Mouse (Mus musculus): Measurements from ENCODE around the gene Cpt1b. TPM values are rescaled to one million over a fixed set of nuclear protein-coding genes. Genes with fewer than 3 reads are reported as not detected.

Gene Cpt1b
- 1 to 10 TPM; 1.9 to 2.3 TPM for total RNA-seq (2021)
- long read RNA-seq, experiment 1, partial matches to known transcripts: 2 of 4 reads
- long read RNA-seq, experiment 1, other reads (novel, unspliced or antisense): 2 of 4 reads
- long read RNA-seq, experiment 2, partial matches to known transcripts: 0 of 1 reads
- long read RNA-seq, experiment 2, other reads (novel, unspliced or antisense): 0 of 1 reads

DNA sequence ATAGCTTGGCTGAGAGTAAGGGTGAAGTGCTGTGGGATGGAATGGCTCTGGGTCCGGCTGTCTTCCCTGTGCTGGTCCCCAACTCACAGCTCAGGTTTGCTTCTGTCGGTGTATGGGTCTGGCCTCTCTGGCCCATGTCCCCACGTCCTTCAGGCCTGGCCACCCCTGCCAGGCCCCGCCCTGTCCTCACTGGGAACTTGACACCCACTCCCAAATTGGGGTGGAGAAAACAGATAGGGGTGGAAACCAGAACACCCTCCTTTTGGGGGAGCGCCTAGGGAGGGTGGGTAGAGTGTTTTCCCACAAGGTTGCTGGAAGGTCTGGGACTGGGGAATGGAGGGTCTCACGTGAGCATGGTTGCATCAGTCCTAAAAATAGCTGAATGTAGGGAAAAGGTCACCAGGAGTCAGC lies at the start of gene Cpt1b:
Gene Cpt1b (minus strand): TSS at position 153 of the 411 bp plus-strand sequence.
- no peak for DNase-seq (ENCODE audit: low spot score in 2 of 2)

DNA sequence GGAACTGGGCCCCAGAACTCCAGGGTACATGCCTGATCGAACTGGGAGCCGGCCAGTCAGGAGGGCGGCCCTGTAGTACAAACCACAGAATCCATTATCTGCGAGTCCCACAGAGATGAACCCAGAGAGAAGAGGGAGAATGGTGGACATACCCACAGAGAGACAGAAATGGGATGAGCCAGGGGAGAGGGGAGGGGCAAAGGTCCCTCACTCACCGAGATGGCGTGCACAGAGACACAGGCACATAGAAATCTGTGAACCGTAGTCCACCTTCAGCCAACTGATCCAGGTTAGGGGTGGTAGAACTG lies 49.6 kb upstream of the Cpt1b start:
- no peak for DNase-seq (ENCODE audit: low spot score in 2 of 2)

DNA sequence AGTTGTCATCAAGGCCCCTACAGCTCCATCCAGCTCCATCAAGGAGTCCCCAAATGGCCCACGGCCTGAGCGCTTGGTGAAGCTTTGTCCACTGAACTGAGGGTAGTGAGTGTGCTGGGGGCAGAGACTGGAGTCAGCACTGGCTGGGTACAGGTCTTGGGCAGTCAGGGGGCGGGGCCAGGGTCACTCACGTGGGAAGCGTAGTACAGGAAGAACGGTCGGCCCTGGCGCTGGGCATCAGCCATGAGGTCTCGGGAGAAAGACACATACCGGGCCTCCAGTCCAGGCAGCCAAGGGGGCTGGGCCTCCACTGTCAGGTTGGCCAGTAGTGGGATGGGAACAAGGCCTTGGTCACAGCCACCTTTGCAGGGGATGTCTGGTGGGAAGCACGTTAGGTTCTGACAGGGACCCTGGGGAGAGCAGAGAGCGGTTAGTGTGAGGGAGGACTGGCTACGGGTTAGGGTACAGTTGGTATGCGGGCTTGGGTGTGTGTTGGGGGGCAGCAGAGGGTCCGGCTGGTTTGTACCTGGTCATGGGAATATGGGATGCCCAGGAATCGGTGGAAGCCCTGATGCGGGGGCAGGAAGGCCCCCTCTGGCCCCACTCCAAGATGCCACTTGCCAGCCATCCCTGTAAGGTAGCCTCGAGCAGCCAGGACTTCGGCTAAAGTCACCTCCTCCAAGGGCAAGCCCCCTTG lies 49.1 kb upstream of the Cpt1b start:
- DNase-seq (ENCODE audit: low spot score in 2 of 2): no peak

DNA sequence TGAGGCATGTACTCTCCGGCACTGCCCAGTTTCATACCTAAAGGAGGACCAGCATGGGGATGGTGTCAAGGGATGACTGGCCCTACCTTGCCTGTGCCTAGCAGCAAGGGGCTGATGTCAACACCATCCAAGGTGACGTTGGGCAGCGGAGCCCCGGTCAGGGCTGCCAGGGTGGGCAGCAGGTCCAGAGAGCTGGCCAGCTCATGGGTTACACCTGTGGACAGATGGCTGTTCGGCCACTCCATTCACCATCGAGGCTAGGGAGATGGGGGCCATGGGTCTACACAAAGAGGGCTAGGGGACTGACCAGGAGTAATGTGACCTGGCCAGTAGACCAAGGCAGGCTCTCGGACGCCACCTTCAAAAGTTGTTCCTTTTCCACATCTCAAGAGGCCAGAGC lies 48.3 kb upstream of the Cpt1b start:
- no peak for DNase-seq (ENCODE audit: low spot score in 2 of 2)

DNA sequence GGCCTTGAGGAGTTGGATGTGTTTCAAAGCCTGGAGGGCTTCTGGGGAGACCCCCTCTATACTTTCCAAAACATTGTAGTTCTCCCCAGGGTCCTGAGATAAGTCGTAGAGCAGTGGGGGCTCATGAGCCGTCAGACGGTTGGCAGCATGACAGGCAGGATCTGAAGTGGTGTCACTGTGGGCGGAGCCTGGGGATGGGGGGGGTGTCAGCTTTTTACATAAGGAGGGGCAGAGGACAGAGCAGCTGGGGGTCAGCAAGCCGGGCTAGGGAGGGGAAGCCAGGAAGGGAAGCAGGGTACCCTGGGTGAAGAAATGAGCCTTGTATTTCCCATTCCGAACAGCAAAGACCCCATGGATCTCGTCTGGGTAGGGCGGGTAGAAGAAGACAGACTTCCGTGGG lies 47.7 kb upstream of the Cpt1b start:
- no peak for DNase-seq (ENCODE audit: low spot score in 2 of 2)

DNA sequence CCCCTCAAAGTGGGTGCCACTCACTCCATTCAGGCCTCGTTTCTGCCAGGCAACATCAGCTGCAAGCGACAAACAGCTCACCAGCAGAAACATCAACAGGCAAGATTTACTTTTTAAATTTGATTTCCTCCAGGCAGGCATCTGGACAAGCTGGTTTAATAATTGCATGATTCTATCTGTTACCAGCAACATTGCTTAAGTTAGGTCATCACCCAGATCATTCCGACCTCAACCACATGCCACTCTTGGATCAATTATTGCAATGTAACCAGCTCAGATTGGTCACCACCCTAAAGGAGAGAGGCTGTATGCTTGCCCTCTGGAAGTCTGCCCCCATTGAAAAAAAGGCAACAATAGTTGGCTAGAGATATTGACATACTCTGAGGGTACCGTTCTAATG lies 45.8 kb upstream of the Cpt1b start:
- no peak for DNase-seq (ENCODE audit: low spot score in 2 of 2)

DNA sequence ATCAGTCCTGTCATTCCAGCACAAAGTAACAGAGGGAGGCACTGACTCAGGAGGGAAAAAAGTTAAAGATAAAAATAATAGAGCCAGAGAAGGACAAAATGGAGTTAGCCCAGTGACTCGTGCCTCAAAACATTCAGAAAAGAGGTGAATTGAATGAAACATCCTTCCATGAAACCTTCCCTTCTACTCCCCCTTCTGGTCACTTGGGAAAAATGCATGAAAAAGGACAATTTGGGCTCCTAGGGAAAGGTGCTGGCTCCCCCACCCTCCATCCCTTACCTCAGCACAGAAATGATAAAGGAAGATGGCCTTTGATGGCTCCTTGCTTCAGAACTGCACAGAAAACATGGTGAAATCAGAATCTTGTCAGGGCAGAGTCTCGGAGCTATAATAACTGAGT lies 42.9 kb upstream of the Cpt1b start:
- no peak for DNase-seq (ENCODE audit: low spot score in 2 of 2)

DNA sequence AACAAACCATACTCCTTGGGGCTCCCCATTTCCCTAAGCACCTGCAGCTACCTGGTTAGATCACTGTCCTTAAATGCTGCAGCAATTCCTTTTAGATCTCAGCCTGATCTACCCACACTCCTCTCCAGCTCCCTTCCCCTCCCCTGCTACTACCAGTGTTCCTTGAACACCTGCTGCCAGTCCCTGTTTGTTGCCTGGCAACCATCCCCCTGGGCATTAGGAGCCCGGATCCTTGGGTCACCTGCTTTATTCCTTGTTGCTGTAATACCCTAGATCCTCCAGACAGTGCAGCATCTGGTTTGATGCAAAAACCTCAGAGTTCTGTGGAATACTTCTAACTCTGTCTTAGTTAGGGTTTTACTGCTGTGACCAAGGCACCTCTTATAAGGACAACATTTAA lies 39.4 kb upstream of the Cpt1b start:
- no peak for DNase-seq (ENCODE audit: low spot score in 2 of 2)

DNA sequence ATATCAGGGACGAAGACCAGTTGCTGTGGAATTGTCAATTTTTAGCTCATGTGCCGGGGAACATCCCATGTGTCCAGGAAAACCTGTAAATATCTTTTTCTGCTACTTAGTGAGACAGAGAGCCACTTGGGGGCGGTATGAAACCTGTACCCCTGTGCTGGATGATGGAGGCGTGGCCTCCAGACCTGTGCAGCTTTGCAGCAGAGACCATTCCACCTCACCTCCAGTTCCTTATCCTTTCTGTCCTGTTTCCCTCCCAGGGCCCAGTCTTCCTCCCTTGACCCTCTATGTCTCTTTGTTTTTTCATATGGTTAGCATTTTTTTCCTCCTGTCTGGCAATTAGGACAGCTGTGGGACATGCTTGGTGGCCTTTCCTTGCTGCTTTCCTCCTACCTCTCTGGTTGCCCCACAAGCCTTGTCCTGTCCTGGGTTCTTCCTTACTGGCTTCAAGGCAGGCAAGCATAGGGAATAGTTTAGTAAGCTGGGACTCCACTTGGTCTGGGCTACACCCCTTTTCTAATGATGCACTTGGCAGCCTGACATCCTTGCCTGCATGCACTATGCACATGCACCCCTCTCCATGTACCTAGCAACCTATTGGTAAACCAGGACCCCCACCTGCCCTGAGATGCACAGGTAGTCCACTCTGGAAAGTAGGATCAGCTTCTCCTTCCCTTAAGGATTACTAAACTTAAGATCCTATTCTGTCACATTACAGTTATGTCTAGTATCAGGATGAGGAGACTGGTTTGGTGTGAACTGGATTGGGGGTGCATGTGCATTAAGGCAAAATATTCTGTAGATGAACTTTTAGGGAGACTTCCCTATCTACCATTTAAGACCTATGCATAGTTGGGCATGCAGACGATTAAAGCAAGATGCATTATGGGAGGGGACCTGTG lies 37.9 kb upstream of the Cpt1b start:
- DNase-seq (ENCODE audit: low spot score in 2 of 2): no peak

DNA sequence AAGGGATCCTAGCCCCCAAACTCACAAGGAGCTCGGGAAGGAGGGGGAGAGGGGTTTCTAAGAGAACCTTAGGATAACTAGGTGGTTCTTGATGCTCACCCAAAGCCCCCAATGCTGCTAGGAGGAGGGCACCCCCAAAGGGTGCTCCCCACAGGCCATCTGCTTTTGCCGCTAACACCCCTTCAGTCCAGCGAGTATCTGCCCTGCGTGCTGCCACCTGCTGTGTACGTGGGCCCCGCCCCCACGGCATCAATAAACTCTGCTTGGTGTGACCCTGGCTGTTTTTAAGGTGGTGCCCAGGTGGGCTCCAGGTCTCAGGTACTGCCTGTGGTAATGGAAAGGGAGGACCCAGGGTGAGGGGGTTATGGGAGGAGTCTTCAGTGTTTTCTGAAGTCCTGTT lies 36.5 kb upstream of the Cpt1b start:
- DNase-seq (ENCODE audit: low spot score in 2 of 2): no peak

DNA sequence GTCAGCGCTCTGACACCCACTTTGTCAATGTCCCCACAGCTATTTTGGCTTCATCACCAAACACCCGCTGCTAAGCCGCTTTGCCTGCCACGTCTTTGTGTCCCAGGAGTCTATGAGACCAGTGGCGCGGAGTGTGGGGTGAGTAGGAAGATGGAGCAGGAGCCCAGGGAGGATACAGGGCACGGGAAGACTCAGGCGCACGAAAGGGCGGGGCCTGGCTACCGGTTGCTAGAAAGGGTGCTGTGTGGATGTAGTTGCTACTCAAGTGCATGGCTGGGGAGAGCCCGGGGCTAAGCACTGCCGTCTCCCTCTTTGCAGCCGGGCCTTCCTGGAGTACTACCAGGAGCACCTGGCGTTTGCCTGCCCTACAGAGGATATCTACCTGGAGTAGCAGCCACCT lies 35.7 kb upstream of the Cpt1b start:
- DNase-seq (ENCODE audit: low spot score in 2 of 2): no peak

DNA sequence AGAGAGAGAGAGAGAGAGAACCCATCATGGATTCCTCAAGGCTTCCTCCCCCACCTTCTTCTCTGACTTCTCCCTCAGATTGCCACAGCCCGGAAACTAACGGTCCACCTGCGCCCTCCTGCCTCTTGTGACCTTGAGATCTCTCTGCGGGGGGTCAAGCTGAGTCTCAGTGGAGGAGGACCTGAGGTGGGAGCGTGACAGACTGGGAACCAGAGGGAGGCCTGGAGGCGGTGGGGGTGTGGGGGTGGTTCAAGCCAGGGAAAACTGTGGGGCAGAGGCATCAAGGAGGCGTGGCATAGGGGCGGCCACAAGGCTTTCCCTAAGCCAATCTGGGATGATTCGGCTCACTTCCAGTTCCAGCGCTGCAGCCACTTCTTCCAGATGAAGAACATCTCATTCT lies 34.6 kb upstream of the Cpt1b start:
- DNase-seq (ENCODE audit: low spot score in 2 of 2): no peak

DNA sequence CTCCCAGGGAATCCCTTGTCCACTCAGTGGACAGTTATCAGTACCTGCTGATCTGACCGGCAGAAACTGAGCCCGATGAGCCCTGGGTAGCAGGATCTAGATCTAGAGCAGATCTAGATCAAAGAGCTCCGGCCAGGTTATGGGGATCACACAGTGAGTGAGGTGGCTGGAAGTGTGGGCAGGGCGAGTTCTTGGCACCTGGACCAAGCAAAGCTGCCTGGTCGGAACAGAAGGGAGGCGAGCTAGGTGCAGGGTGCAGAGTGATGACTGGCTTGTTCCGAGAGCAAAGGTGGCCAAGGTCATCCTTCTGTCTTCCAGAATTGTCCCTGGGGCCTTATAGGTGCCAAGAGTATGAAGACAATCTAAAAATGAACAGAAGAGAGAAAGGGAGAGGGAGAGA lies 34.2 kb upstream of the Cpt1b start:
- no peak for DNase-seq (ENCODE audit: low spot score in 2 of 2)

DNA sequence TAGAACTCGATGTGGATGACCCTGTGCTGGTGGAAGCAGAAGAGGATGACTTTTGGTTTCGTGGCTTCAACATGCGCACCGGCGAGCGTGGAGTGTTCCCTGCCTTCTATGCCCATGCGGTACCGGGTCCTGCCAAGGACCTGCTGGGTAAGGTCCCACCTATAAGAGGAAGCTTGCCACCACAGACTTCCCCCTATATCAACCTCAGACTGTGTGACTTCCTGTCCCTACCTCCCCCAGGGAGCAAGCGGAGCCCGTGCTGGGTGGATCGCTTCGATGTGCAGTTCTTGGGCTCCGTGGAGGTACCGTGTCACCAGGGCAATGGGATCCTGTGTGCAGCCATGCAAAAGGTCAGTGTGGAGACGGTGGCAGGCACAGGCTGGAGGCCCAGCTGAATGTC lies 33.3 kb upstream of the Cpt1b start:
- no peak for DNase-seq (ENCODE audit: low spot score in 2 of 2)

DNA sequence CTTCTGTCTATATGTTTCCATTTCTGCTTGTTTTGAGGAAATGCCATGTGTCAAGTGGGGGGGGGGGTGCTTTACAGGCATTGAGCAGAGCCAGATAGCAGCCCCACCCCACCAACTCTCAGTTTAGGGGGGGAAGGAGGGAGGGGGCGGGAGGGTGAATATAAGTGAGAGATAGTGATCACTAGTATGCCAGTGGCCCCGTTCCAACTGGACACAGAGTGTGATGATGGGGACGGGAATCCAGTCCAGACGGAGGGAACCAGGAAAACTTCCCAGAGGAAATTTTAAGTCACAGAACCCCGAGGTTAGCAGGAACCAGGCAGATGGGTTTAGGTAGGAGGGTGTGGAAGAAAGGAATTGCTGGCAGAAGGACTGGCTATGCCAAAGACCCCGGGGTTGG lies 30.0 kb upstream of the Cpt1b start:
- DNase-seq (ENCODE audit: low spot score in 2 of 2): no peak

DNA sequence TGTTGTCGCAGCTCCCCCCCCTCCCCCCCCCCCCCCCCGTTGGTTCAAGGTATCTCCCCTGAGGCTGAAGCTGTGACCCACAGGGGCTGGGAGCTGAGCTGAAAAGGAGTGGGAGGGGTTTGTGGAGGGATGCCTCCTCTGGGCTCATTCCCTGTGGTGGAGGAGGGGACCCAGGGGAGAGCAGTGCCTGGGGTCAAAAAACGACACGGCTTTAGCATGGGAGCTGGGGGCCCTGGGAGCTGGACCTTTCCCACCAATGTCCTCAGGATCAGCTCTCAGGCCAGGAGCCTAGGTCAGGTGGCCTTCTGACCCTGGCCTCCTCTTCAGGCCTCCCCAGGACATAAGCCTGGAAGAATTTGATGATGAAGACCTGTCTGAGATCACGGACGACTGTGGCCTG lies 29.2 kb upstream of the Cpt1b start:
- no peak for DNase-seq (ENCODE audit: low spot score in 2 of 2)

DNA sequence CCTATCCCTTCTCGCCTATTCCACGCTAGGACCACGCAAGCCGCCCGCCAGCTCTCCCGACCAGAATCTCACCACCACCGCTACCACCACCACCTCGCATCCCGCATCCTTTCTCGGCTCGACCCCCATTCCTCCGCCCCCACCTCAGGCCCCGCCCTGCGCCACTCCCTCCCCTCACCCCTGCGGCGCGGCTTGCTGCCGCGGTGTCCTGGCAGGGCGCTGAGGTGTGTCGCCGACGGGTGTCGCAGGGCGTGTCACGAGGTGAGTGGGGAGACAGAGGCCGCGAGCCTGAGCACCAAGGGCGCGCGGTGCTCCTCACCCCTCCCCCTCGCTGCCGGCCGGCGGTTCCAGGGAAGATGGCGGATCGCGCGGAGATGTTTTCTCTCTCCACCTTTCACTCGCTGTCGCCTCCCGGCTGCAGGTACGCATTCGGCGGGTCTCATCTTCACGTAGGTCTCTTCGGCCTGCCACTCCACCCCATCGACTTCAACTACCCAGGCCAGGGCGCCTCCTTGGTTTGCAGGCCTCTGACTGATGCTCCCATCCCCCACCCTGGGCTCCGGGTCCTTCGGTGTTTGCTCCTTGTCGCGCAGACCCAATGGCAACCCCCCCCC lies 28.3 kb upstream of the Cpt1b start, which contains the start of gene Mapk8ip2:
Gene Mapk8ip2 (plus strand): TSS at position 49 of the 614 bp plus-strand sequence.
- DNase-seq (ENCODE audit: low spot score in 2 of 2): peak; percentile 59 to 71

DNA sequence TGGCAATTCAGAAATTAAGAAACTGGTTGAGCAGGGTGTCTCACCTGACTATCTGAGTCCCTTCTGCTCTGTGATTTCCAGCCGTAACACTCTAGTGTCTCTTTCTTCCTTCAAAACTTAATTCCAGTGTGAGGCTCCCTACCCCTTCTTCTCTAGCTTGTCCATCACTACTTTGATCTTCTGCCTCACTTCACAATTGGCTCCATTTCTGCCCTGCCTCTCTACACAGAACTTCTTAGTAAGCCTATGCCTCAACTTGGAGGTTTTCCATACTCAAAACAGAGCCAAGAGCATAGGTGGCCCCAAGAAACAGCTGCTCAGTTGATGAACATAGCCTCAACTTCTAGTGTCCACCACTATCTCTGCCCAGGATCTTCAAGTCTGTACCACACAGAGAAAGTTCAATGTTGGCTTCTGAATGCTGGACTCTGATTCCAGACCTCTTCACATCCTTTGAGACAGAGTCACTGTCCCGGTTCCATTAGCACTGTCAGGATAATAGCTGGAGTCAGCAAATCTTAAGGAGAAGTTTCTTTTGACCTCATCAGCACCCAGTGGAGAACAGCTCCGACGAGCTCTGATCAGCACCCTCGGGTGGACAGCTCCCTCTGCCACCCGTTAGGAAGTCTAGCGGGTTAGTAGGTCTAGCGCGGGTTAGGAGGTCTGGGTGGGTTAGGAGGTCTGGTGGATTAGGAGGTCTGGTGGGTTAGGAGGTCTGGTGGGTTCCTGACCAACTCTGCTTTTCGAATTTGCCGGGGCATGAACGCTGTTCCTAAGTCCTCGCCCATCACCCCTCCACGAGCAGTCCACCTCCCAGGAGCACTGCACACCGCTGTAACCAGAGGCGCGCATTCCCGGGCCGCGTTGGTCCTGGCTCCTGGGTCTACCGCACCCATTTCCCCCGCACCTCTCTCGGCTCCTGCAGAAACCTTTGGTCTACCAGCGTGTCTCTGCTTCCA lies 27.5 kb upstream of the Cpt1b start:
- peak in 1 of 2 experiments; percentile 57 for DNase-seq (ENCODE audit: low spot score in 2 of 2)

DNA sequence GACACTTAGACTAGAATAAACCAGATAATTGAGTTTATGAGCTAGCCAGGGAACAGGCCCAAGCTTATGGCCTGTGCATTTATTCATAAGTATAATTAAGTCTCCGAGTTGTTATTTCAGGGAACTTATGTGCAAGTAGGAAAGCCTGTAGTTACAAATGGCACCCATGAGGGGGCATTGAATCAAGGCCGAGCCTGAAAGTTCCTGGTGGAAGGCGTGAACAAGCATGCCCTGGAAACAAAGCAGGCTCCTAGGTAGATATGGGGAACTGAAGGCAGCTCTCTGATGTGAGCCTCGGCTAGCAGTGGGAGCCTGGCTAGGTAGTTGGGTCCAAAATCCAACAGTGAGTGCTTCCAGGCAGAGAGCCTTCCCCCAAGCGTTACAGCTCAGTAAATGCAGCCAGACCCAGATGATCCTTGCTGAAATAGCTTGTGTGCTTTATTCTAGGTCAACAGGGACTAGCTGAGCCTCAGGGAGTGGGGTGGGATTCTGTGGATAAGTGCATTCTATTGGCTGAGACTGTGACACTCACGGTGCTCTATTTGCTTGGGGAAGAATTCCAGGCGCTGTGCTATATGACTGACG lies 16.9 kb upstream of the Cpt1b start:
- DNase-seq (ENCODE audit: low spot score in 2 of 2): no peak

DNA sequence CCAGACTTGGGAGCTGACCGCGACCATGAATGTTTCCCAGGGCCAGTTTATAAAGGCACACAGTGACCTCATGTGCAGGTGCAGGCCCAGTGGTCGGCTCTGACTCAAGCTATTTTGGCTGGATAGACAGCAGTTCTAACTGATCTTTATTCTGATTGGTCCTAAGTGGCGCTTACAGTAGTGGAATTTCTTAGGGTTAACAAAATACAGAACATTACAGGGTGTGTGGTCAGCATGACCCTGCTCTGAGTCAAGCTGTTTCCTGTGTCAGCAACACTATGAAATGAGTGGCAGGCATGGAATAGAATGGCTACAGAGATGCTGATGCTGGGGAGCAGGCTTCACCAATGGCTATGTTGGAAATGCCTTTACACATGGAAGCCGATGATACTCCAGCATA lies 10.2 kb upstream of the Cpt1b start:
- no peak for DNase-seq (ENCODE audit: low spot score in 2 of 2)
